Mouse (Mus musculus) neural tube, embryonic 12.5 days (tissue): ENCODE results near the gene Pdzd7. TPM values are rescaled to one million over a fixed set of nuclear protein-coding genes. Genes with fewer than 3 reads are reported as not detected.

ENCODE experiments used
- ATAC-seq: fragments of 200-750 bp; cut with Nextera tagmentation; 2 replicates; pipeline ENCODE4 v1.8.0; 2017; ENCODE audit warnings: low read depth, mild to moderate bottlenecking, moderate TSS enrichment, moderate library complexity; ENCODE audit not compliant: low FRiP score
- H3K27ac ChIP-seq: fragments of 300-500 bp; sonication (generic); 2 replicates; pipeline ENCODE4 v1.5.1; 2016
- H3K27me3 ChIP-seq: fragments of 300-500 bp; sonication (generic); replicated peaks from 2 replicates; pipeline ENCODE4 v1.6.1; 2016; ENCODE audit warnings: mild to moderate bottlenecking
- H3K36me3 ChIP-seq: fragments of 300-500 bp; sonication (generic); 2 replicates; pipeline ENCODE4 v1.6.1; 2016; ENCODE audit warnings: mild to moderate bottlenecking
- H3K4me1 ChIP-seq: fragments of 300-500 bp; sonication (generic); 2 replicates; pipeline ENCODE4 v1.6.1; 2016
- H3K4me2 ChIP-seq: fragments of 300-500 bp; sonication (generic); replicated peaks from 2 replicates; pipeline ENCODE4 v1.6.1; 2016; ENCODE audit warnings: mild to moderate bottlenecking
- H3K4me3 ChIP-seq: fragments of 300-500 bp; sonication (generic); 2 replicates; pipeline ENCODE4 v1.5.1; 2016
- H3K9ac ChIP-seq: fragments of 300-500 bp; sonication (generic); 2 replicates; pipeline ENCODE4 v1.6.1; 2016; ENCODE audit warnings: mild to moderate bottlenecking
- H3K9me3 ChIP-seq: fragments of 300-500 bp; sonication (generic); 2 replicates; pipeline ENCODE4 v1.6.1; 2016; ENCODE audit warnings: mild to moderate bottlenecking
- WGBS: fragments of 180-500 bp; shearing (Covaris S2); methylation state at CpG from one replicate; pipeline ENCODE4 v1.1.7; 2016; 5-methylcytosine and 5-hydroxymethylcytosine counted together
- polyA plus RNA-seq: library from polyadenylated mRNA; unstranded; fragments of >200 nt; fragmentation: Nextera tagmentation; extraction: Ambion mirVana; gene quantifications from 2 replicates; pipeline ENCODE4 v1.2.1, GENCODE M21; 2016

Pdzd7 gene
- polyA plus RNA-seq, 1 experiment from 2014 or later = 0.63 TPM

DNA sequence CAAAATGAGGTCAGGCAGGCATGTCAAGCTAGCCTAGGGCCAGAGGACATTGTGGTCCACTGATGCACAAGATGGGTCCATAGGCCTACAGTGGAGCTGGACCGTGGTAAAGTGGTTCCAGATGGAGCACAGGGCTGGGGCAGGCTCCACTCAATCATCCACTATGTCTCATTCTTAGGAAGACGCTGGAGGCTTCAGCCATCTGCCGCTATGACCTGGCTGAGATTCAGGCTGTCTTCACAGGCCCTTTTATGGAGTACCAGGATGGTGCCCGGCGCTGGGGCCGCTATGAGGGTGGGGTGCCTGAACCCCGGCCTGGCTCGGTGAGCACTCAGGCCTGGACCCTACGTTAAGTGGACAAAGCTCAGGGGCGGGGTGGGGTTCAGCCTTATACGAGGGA lies 47.7 kb downstream of the Pdzd7 start:
- 78% methylated on average over 11 of the region's 11 CpGs for WGBS
- no peaks in the 10 kb centered on the region for H3K9me3 ChIP-seq
- ATAC-seq = no peak
- H3K4me1 ChIP-seq = no peaks in the 10 kb centered on the region
- no peak overlapping the region for H3K27ac ChIP-seq
- H3K27me3 ChIP-seq = no peaks in the 10 kb centered on the region
- no peak overlapping the region for H3K4me2 ChIP-seq
- peaks cover 73% of the 10 kb centered on the region for H3K36me3 ChIP-seq
- no peak overlapping the region for H3K4me3 ChIP-seq
- no peak overlapping the region for H3K9ac ChIP-seq

GRCm38 (mm10) chr19:44992712-44993111 lies 52.8 kb downstream of the Pdzd7 start:
- H3K4me1 ChIP-seq = peaks cover 31% of the 10 kb centered on the region
- H3K9me3 ChIP-seq = no peaks in the 10 kb centered on the region
- no peaks in the 10 kb centered on the region for H3K27me3 ChIP-seq
- peaks cover 26% of the 10 kb centered on the region for H3K36me3 ChIP-seq
- WGBS = 52% methylated on average over 7 of the region's 7 CpGs
- H3K4me3 ChIP-seq = no peak overlapping the region
- H3K9ac ChIP-seq = no peak overlapping the region
- no peak overlapping the region for H3K27ac ChIP-seq
- no peak for ATAC-seq
- no peak overlapping the region for H3K4me2 ChIP-seq

DNA sequence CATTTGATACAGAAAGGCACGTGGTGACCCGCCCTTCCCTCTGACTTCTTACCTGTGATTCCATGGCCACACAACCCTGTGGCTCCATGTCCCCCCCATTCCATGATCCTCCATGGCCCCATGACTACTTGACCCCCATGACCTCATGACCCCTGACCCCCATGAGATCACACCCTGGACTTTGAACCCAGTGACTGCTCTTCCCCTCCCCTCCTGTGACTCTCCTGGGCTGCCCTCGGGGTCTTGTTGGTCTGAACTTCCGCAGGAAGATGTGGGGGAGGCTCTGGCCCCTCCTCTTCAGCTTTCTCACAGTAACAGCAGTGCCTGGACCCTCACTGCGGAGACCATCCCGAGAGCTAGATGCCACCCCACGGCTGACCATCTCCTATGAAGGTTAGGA lies 53.3 kb downstream of the Pdzd7 start:
- WGBS = 43% methylated on average over 7 of the region's 7 CpGs

GRCm38 (mm10) chr19:44991031-44991430 lies 54.5 kb downstream of the Pdzd7 start:
- 0 out of 2 replicates have a peak overlapping the region, but pooled peaks have one; percentile 7 for H3K4me3 ChIP-seq
- ATAC-seq = no peak
- peak overlapping the region; percentile 83 for H3K4me2 ChIP-seq
- H3K27ac ChIP-seq = no peak overlapping the region
- H3K9ac ChIP-seq = peak overlapping the region; percentile 85; the same call in 1 of the 2 replicates
- no peaks in the 10 kb centered on the region for H3K9me3 ChIP-seq
- H3K27me3 ChIP-seq = no peaks in the 10 kb centered on the region
- 72% methylated on average over 8 of the region's 8 CpGs for WGBS
- H3K36me3 ChIP-seq = peaks cover 10% of the 10 kb centered on the region
- H3K4me1 ChIP-seq = peaks cover 31% of the 10 kb centered on the region

More for the DNA sequence above, 53.3 kb downstream of the Pdzd7 start:
- no peaks in the 10 kb centered on the region for H3K9me3 ChIP-seq
- H3K9ac ChIP-seq = no peak overlapping the region
- H3K27ac ChIP-seq = no peak overlapping the region
- H3K4me2 ChIP-seq = no peak overlapping the region
- H3K36me3 ChIP-seq = peaks cover 22% of the 10 kb centered on the region
- peaks cover 31% of the 10 kb centered on the region for H3K4me1 ChIP-seq
- ATAC-seq = no peak
- no peaks in the 10 kb centered on the region for H3K27me3 ChIP-seq
- H3K4me3 ChIP-seq = no peak overlapping the region

DNA sequence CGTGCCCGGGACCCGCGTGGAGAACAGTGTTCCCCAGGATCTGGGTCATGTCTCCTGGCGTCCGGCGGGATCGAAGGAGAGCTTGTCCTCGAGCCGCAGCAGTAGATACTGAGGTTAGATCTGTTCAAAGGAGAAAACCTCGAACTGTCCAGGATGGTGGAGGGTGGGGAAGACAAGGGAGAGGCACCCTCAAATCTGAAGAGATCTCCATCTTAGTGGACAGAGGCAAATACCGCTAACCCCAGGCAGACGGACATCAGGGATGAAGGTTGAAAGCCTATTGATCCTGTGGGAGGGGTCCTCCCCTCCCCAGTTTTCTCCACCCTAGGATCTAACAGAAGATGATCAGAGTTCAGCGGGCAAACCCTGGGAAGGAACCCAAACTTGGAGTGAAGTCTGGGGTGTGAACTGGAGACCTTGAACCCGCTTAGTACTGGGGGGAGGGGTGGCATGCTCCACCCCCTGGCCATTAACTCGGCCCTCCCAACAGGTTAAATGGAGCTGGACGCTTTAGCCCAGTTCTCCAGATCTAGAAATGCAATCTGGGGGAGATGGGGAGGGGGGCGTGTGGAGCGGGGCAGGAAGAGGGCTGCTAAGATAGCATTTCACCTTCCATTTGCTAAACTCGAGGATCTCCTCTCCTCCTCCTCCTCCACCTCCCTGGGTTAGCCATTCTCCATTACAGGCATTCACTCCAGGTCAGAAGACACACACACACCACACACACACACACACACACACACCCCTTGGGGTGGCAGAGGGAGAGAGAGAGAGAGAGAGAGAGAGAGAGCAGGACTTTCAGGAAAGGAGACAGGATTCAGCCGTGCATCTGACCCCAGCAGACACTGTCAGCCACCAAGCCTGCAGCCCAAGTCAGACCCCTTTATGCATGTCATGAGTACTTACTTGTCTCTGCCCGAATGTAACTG lies 55.7 kb downstream of the Pdzd7 start:
- H3K9ac ChIP-seq = peak overlapping the region; percentile 85
- peak overlapping the region; percentile 83 for H3K4me2 ChIP-seq
- peaks cover 9% of the 10 kb centered on the region for H3K36me3 ChIP-seq
- 5% methylated on average over 22 of the region's 22 CpGs for WGBS
- peak; percentile 10; the same call in 1 of the 2 replicates for ATAC-seq
- peak overlapping the region; percentile 32 for H3K27ac ChIP-seq
- no peaks in the 10 kb centered on the region for H3K27me3 ChIP-seq
- H3K9me3 ChIP-seq = no peaks in the 10 kb centered on the region
- peak overlapping the region; percentile 75 for H3K4me3 ChIP-seq
- peaks cover 31% of the 10 kb centered on the region for H3K4me1 ChIP-seq

- no peaks in the 10 kb centered on the region for H3K9me3 ChIP-seq
- peak within 1 kb of the TSS; percentile 83 for H3K4me2 ChIP-seq
- H3K27me3 ChIP-seq = no peaks in the 10 kb centered on the region
- WGBS = under 1% methylated on average over 53 of the region's 58 CpGs
- peak within 1 kb of the TSS; percentile 75 for H3K4me3 ChIP-seq
- H3K9ac ChIP-seq = peak within 1 kb of the TSS; percentile 85
- peak; percentile 74 for ATAC-seq
- H3K4me1 ChIP-seq = peaks cover 31% of the 10 kb centered on the region
- H3K36me3 ChIP-seq = peaks cover 7% of the 10 kb centered on the region
- H3K27ac ChIP-seq = peak within 1 kb of the TSS; percentile 32
Observed at GRCm38 (mm10) chr19:44988831-44989566, 56.5 kb downstream of the Pdzd7 start, which contains the start of gene Sema4g. Gene Sema4g (plus strand): TSS chr19:44989101.

DNA sequence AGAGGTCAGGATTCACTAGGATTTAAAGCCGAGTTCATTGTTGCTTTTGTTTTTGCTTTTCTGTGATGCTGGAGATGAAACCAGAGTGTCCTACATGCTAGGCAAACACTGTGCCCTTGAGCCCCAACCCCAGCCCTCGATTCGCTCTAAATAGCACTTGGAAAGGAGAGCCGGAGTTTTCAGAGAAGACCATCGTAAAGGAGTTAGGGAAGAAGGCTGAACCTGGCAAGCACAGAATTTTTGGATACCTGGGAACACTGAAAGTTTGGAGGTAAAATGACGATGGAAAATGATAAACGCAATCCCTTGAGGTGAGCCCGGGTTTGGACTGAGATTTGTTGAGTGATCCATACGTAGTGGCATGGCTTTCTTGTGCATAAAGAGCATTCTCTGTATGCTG lies 57.2 kb downstream of the Pdzd7 start:
- ATAC-seq = no peak
- Histone ChIP-seq H3K4me1 (peaks cover 31% of the 10 kb centered on the region), H3K36me3 (peaks cover 7% of the 10 kb centered on the region), H3K4me3 (peak overlapping the region; percentile 75; the same call in 1 of the 2 replicates), H3K9me3 (no peaks in the 10 kb centered on the region), H3K27me3 (no peaks in the 10 kb centered on the region), H3K27ac (no peak overlapping the region), H3K9ac (peak overlapping the region; percentile 85; the same call in 1 of the 2 replicates), H3K4me2 (peak overlapping the region; percentile 83)
- WGBS = 28% methylated on average over 9 of the region's 9 CpGs

GRCm38 (mm10) chr19:44987851-44988250 lies 57.7 kb downstream of the Pdzd7 start:
- WGBS = 67% methylated on average over 6 of the region's 6 CpGs
- Histone ChIP-seq H3K27ac (no peak overlapping the region), H3K36me3 (peaks cover 4% of the 10 kb centered on the region), H3K4me2 (no peak overlapping the region), H3K9me3 (no peaks in the 10 kb centered on the region), H3K27me3 (no peaks in the 10 kb centered on the region), H3K9ac (no peak overlapping the region), H3K4me1 (peaks cover 31% of the 10 kb centered on the region), H3K4me3 (no peak overlapping the region)
- no peak for ATAC-seq

DNA sequence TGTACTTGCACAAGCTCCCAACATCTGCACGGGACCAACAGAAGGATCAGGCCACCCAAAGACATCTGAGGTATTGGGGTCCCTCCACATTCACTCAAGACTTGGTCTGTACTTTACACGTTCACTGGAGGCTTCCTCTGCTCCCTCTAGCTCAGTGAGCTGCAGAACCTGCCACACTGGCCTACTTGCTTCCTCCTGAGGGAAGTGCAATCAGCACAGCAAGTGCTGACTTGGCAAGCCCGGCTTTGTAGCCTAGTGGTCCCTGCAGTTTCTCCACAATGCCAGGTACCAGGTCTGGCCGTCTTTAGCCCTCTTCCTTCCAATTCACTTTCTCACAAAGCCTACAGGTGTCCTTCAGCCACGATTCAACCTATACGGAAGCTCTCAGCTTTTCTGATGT lies 58.5 kb downstream of the Pdzd7 start:
- 75% methylated on average over 6 of the region's 6 CpGs for WGBS
- no peak overlapping the region for H3K4me2 ChIP-seq
- H3K4me1 ChIP-seq = peaks cover 28% of the 10 kb centered on the region
- no peaks in the 10 kb centered on the region for H3K27me3 ChIP-seq
- H3K4me3 ChIP-seq = no peak overlapping the region
- H3K9ac ChIP-seq = no peak overlapping the region
- no peaks in the 10 kb centered on the region for H3K9me3 ChIP-seq
- H3K36me3 ChIP-seq = peaks cover 4% of the 10 kb centered on the region; the same call in 1 of the 2 replicates
- no peak overlapping the region for H3K27ac ChIP-seq
- ATAC-seq = no peak

GRCm38 (mm10) chr19:44985159-44985988 lies 60.1 kb downstream of the Pdzd7 start:
- H3K9me3 ChIP-seq = no peaks in the 10 kb centered on the region
- peaks cover 13% of the 10 kb centered on the region for H3K4me1 ChIP-seq
- no peak overlapping the region for H3K4me2 ChIP-seq
- no peak overlapping the region for H3K4me3 ChIP-seq
- H3K36me3 ChIP-seq = peaks cover 18% of the 10 kb centered on the region
- 69% methylated on average over 5 of the region's 5 CpGs for WGBS
- H3K9ac ChIP-seq = no peak overlapping the region
- H3K27ac ChIP-seq = no peak overlapping the region
- no peak for ATAC-seq
- H3K27me3 ChIP-seq = no peaks in the 10 kb centered on the region

DNA sequence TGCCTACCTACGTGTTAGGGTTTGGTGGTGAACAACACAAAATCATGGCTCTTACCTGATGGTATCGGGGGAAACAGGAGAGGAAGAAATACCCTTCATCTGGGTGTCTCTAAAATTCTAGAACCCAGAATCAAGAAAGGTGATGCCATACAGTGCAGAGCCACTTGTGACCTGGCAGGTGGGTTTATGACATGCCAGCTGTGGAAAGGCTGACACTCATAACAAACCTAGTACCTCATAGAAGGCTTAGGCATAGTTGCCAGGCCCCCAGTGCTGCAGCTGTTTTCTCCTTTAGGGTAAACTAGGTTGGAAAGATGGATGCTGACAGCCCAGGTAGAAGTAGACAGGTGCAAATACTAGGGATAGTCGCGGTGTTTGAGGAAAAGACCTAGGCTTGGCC lies 61.1 kb downstream of the Pdzd7 start:
- H3K4me3 ChIP-seq = no peak overlapping the region
- H3K4me2 ChIP-seq = no peak overlapping the region
- ATAC-seq = no peak
- H3K9ac ChIP-seq = no peak overlapping the region
- H3K4me1 ChIP-seq = 0 out of 2 replicates have a peak, but pooled peaks cover 5% of the 10 kb centered on the region
- peaks cover 26% of the 10 kb centered on the region for H3K36me3 ChIP-seq
- H3K9me3 ChIP-seq = no peaks in the 10 kb centered on the region
- no peak overlapping the region for H3K27ac ChIP-seq
- WGBS = 91% methylated on average over 4 of the region's 4 CpGs
- no peaks in the 10 kb centered on the region for H3K27me3 ChIP-seq
